Mouse (Mus musculus): ENCODE results near the gene Dab2ip. TPM values are rescaled to one million over a fixed set of nuclear protein-coding genes. Genes with fewer than 3 reads are reported as not detected.

The Dab2ip gene
- total and polyA plus RNA-seq, 3 experiments: 0.02 to 2.2 (median 0.16) TPM

DNA sequence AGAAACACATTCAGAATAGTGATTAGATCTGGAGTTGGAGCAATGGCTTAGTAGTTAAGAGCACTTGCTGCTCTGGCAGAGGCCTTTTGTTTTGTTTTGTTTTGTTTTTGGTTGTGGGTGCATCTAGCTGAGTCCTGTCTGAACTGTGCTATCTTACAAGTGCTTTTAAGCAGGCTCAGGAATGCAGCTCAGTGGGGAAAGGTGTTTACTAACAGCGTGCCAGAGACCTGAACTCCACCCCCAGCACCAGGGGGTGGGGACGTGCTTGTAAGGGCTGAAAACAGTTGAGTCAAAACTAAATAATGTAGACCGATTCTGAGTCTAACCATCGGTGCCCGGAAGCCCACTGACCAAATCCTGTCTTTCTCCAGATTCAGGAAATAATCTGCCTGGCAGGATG is 37.7 kb downstream of the Dab2ip start:
- TF ChIP-seq POLR2AphosphoS5 (IDR thresholded peaks at IDR 0.05; ENCODE audit: insufficient replicate concordance, low read depth, low read length) (no peak), GATA2 (IDR thresholded peaks at IDR 0.05; ENCODE audit: borderline replicate concordance, low read depth, low read length) (no peak), TAL1 (conservative IDR thresholded peaks at IDR 0.05; ENCODE audit: low read depth, low read length) (no peak), GATA1 (IDR thresholded peaks at IDR 0.05; ENCODE audit: borderline replicate concordance, low read length) (no peak), CTCF (IDR thresholded peaks at IDR 0.05; ENCODE audit: low read depth, low read length) (no peak)
- no peak overlapping the region for H3K4me3 ChIP-seq (ENCODE audit: low read depth, low read length)
- H3K9me3 ChIP-seq (replicated peaks): no peaks in the 10 kb centered on the region
- peaks cover 28% of the 10 kb centered on the region for H3K27me3 ChIP-seq (ENCODE audit: insufficient read depth, low read length)
- no peak for ATAC-seq (ENCODE audit: extremely low read depth, insufficient number of reproducible peaks, low FRiP score, poor library complexity, severe bottlenecking)
- H3K4me1 ChIP-seq (ENCODE audit: insufficient read depth, low read depth, low read length): no peaks in the 10 kb centered on the region
- no peaks in the 10 kb centered on the region for H3K36me3 ChIP-seq (replicated peaks)
- DNase-seq (ENCODE audit: low spot score): no peak

GRCm38 (mm10) chr2:35596796-35597195 is 38.7 kb downstream of the Dab2ip start:
- H3K9me3 ChIP-seq (replicated peaks): no peaks in the 10 kb centered on the region
- TF ChIP-seq POLR2AphosphoS5 (IDR thresholded peaks at IDR 0.05; ENCODE audit: insufficient replicate concordance, low read depth, low read length) (no peak), GATA1 (IDR thresholded peaks at IDR 0.05; ENCODE audit: borderline replicate concordance, low read length) (no peak), TAL1 (conservative IDR thresholded peaks at IDR 0.05; ENCODE audit: low read depth, low read length) (no peak), CTCF (IDR thresholded peaks at IDR 0.05; ENCODE audit: low read depth, low read length) (no peak), GATA2 (IDR thresholded peaks at IDR 0.05; ENCODE audit: borderline replicate concordance, low read depth, low read length) (no peak)
- H3K27me3 ChIP-seq (ENCODE audit: insufficient read depth, low read length): peaks cover 21% of the 10 kb centered on the region
- DNase-seq (ENCODE audit: low spot score): no peak
- no peak overlapping the region for H3K4me3 ChIP-seq (ENCODE audit: low read depth, low read length)
- H3K4me1 ChIP-seq (ENCODE audit: insufficient read depth, low read depth, low read length): no peaks in the 10 kb centered on the region
- no peaks in the 10 kb centered on the region for H3K36me3 ChIP-seq (replicated peaks)
- no peak for ATAC-seq (ENCODE audit: extremely low read depth, insufficient number of reproducible peaks, low FRiP score, poor library complexity, severe bottlenecking)

GRCm38 (mm10) chr2:35598819-35599218 is 40.8 kb downstream of the Dab2ip start:
- Histone ChIP-seq H3K9me3 (replicated peaks) (no peaks in the 10 kb centered on the region), H3K4me3 (ENCODE audit: low read depth, low read length) (no peak overlapping the region), H3K4me1 (ENCODE audit: insufficient read depth, low read depth, low read length) (no peaks in the 10 kb centered on the region), H3K36me3 (replicated peaks) (no peaks in the 10 kb centered on the region), H3K27me3 (ENCODE audit: insufficient read depth, low read length) (peaks cover 18% of the 10 kb centered on the region)
- DNase-seq (ENCODE audit: low spot score) (no peak), ATAC-seq (ENCODE audit: extremely low read depth, insufficient number of reproducible peaks, low FRiP score, poor library complexity, severe bottlenecking) (no peak)
- TF ChIP-seq GATA1 (IDR thresholded peaks at IDR 0.05; ENCODE audit: borderline replicate concordance, low read length) (no peak), CTCF (IDR thresholded peaks at IDR 0.05; ENCODE audit: low read depth, low read length) (no peak), POLR2AphosphoS5 (IDR thresholded peaks at IDR 0.05; ENCODE audit: insufficient replicate concordance, low read depth, low read length) (no peak), TAL1 (conservative IDR thresholded peaks at IDR 0.05; ENCODE audit: low read depth, low read length) (no peak), GATA2 (IDR thresholded peaks at IDR 0.05; ENCODE audit: borderline replicate concordance, low read depth, low read length) (no peak)

GRCm38 (mm10) chr2:35601665-35602064 is 43.6 kb downstream of the Dab2ip start:
- H3K4me3 ChIP-seq (ENCODE audit: low read depth, low read length): no peak overlapping the region
- DNase-seq (ENCODE audit: low spot score) (no peak), ATAC-seq (ENCODE audit: extremely low read depth, insufficient number of reproducible peaks, low FRiP score, poor library complexity, severe bottlenecking) (no peak)
- no peaks in the 10 kb centered on the region for H3K9me3 ChIP-seq (replicated peaks)
- no peaks in the 10 kb centered on the region for H3K4me1 ChIP-seq (ENCODE audit: insufficient read depth, low read depth, low read length)
- TF ChIP-seq POLR2AphosphoS5 (IDR thresholded peaks at IDR 0.05; ENCODE audit: insufficient replicate concordance, low read depth, low read length): no peak
- TF ChIP-seq CTCF (IDR thresholded peaks at IDR 0.05; ENCODE audit: low read depth, low read length): no peak
- TF ChIP-seq GATA2 (IDR thresholded peaks at IDR 0.05; ENCODE audit: borderline replicate concordance, low read depth, low read length): no peak
- no peak for TF ChIP-seq GATA1 (IDR thresholded peaks at IDR 0.05; ENCODE audit: borderline replicate concordance, low read length)
- TF ChIP-seq TAL1 (conservative IDR thresholded peaks at IDR 0.05; ENCODE audit: low read depth, low read length): no peak
- no peaks in the 10 kb centered on the region for H3K36me3 ChIP-seq (replicated peaks)
- peaks cover 7% of the 10 kb centered on the region for H3K27me3 ChIP-seq (ENCODE audit: insufficient read depth, low read length)

DNA sequence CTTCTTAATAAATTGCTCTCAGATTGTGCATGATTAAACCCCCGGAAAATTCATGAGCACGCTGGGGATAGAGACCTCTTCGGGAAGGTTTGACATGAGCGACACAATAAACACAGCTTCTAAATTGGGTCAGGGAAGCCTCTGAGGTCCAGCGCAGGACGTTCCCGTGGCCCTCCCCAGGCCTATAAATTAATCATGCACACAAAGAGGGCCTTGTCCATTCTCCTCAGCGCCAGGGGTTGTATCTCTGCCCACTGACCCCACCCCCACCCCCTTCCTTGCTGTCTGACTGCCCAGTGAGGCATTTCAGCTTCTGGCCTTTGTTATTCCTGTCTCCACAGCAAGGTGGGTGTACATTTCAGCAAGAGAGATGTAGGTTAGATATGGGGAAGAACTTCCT is 49.4 kb downstream of the Dab2ip start:
- Histone ChIP-seq H3K27me3 (ENCODE audit: insufficient read depth, low read length) (peaks cover 19% of the 10 kb centered on the region), H3K4me1 (ENCODE audit: insufficient read depth, low read depth, low read length) (no peaks in the 10 kb centered on the region), H3K4me3 (ENCODE audit: low read depth, low read length) (no peak overlapping the region), H3K36me3 (replicated peaks) (no peaks in the 10 kb centered on the region), H3K9me3 (replicated peaks) (no peaks in the 10 kb centered on the region)
- ATAC-seq (ENCODE audit: extremely low read depth, insufficient number of reproducible peaks, low FRiP score, poor library complexity, severe bottlenecking) (no peak), DNase-seq (ENCODE audit: low spot score) (no peak)
- no peak for TF ChIP-seq CTCF (IDR thresholded peaks at IDR 0.05; ENCODE audit: low read depth, low read length)
- no peak for TF ChIP-seq GATA2 (IDR thresholded peaks at IDR 0.05; ENCODE audit: borderline replicate concordance, low read depth, low read length)
- TF ChIP-seq POLR2AphosphoS5 (IDR thresholded peaks at IDR 0.05; ENCODE audit: insufficient replicate concordance, low read depth, low read length): no peak
- no peak for TF ChIP-seq GATA1 (IDR thresholded peaks at IDR 0.05; ENCODE audit: borderline replicate concordance, low read length)
- TF ChIP-seq TAL1 (conservative IDR thresholded peaks at IDR 0.05; ENCODE audit: low read depth, low read length): no peak

GRCm38 (mm10) chr2:35608856-35609255 is 50.8 kb downstream of the Dab2ip start:
- Histone ChIP-seq H3K27me3 (ENCODE audit: insufficient read depth, low read length) (peaks cover 29% of the 10 kb centered on the region), H3K4me3 (ENCODE audit: low read depth, low read length) (no peak overlapping the region), H3K4me1 (ENCODE audit: insufficient read depth, low read depth, low read length) (no peaks in the 10 kb centered on the region), H3K36me3 (replicated peaks) (no peaks in the 10 kb centered on the region), H3K9me3 (replicated peaks) (no peaks in the 10 kb centered on the region)
- no peak for ATAC-seq (ENCODE audit: extremely low read depth, insufficient number of reproducible peaks, low FRiP score, poor library complexity, severe bottlenecking)
- TF ChIP-seq POLR2AphosphoS5 (IDR thresholded peaks at IDR 0.05; ENCODE audit: insufficient replicate concordance, low read depth, low read length) (no peak), TAL1 (conservative IDR thresholded peaks at IDR 0.05; ENCODE audit: low read depth, low read length) (no peak), CTCF (IDR thresholded peaks at IDR 0.05; ENCODE audit: low read depth, low read length) (no peak), GATA1 (IDR thresholded peaks at IDR 0.05; ENCODE audit: borderline replicate concordance, low read length) (no peak), GATA2 (IDR thresholded peaks at IDR 0.05; ENCODE audit: borderline replicate concordance, low read depth, low read length) (no peak)
- no peak for DNase-seq (ENCODE audit: low spot score)

Data from G1E (cell line).